Mouse (Mus musculus) bone marrow, adult 2 months (tissue): ENCODE measurements around the gene Cyp4a14.

Experiments used
- CTCF ChIP-seq: fragments of 200-500 bp; IDR thresholded peaks from 2 replicates; pipeline ENCODE4 v1.5.1; 2011; ENCODE audit warnings: low read length, control low read depth; ENCODE audit not compliant: control insufficient read depth, insufficient read depth
- POLR2A ChIP-seq: fragments of 200-500 bp; IDR thresholded peaks from 2 replicates; pipeline ENCODE4 v1.6.1; 2011; ENCODE audit warnings: low read depth, mild to moderate bottlenecking, control low read depth, low read length, borderline replicate concordance; ENCODE audit not compliant: control insufficient read depth

DNA sequence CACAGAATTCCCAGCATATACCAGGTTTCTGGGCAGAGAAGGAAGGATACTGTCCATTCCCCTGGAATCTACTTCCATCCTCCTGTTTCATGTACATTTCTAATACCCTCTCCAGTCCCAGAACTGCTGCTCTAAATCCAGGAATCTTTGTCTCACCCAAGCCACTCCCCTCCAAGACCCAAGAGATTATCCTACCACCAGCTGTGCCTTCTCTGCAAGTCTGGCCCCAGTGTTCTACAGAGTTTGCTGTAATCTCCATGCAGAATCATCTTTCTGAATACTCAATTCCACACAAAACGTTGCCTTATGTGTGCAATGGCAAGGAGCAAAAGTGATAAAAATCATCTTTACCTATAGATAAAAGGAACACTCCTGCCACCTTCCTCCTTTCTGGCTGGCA, 49.2 kb upstream of the Cyp4a14 start:
- TF ChIP-seq POLR2A (no peak), CTCF (no peak)
